Mouse (Mus musculus) lung, postnatal 0 days (tissue): Measurements from ENCODE around the gene Prkca. TPM values are rescaled to one million over a fixed set of nuclear protein-coding genes. Genes with fewer than 3 reads are reported as not detected.

Experiments used
- ATAC-seq: fragments of 200-750 bp; cut with Nextera tagmentation; 2 replicates; pipeline ENCODE4 v1.8.0; 2017; ENCODE audit warnings: moderate library complexity
- DNase-seq: peaks from one replicate; pipeline ENCODE4 v3.0.0-alpha.2; 2016; ENCODE audit warnings: low spot score
- H3K27ac ChIP-seq: fragments of 300-500 bp; sonication (generic); 2 replicates; pipeline ENCODE4 v1.5.1; 2014; ENCODE audit warnings: antibody characterized with exemption, mild to moderate bottlenecking, low read length, mixed read lengths
- H3K27me3 ChIP-seq: fragments of 300-500 bp; sonication (generic); replicated peaks from 2 replicates; pipeline ENCODE4 v1.6.1; 2014; ENCODE audit warnings: low read length, mixed read lengths; ENCODE audit not compliant: insufficient read depth
- H3K36me3 ChIP-seq: fragments of 300-500 bp; sonication (generic); 2 replicates; pipeline ENCODE4 v1.6.1; 2014; ENCODE audit warnings: low read length, mixed read lengths; ENCODE audit not compliant: insufficient read depth
- H3K4me1 ChIP-seq: fragments of 300-500 bp; sonication (generic); 2 replicates; pipeline ENCODE4 v1.6.1; 2014; ENCODE audit warnings: antibody characterized with exemption, low read depth, low read length, mixed read lengths; ENCODE audit not compliant: insufficient read depth
- H3K4me2 ChIP-seq: fragments of 300-500 bp; sonication (generic); replicated peaks from 2 replicates; pipeline ENCODE4 v1.6.1; 2014; ENCODE audit warnings: low read depth, mild to moderate bottlenecking, low read length, moderate library complexity, mixed read lengths
- H3K4me3 ChIP-seq: fragments of 300-500 bp; sonication (generic); 2 replicates; pipeline ENCODE4 v1.5.1; 2014; ENCODE audit warnings: low read depth, low read length
- H3K9ac ChIP-seq: fragments of 300-500 bp; sonication (generic); replicated peaks from 2 replicates; pipeline ENCODE4 v1.6.1; 2014; ENCODE audit warnings: low read depth, mild to moderate bottlenecking
- H3K9me3 ChIP-seq: fragments of 300-500 bp; sonication (generic); 2 replicates; pipeline ENCODE4 v1.6.1; 2016; ENCODE audit warnings: low read length, mixed read lengths
- CTCF ChIP-seq: IDR thresholded peaks from 2 replicates; pipeline ENCODE4 v1.5.1; 2016; ENCODE audit warnings: antibody characterized with exemption, mild to moderate bottlenecking
- EP300 ChIP-seq: IDR thresholded peaks from 2 replicates; pipeline ENCODE4 v1.6.1; 2016; ENCODE audit warnings: antibody characterized with exemption, mild to moderate bottlenecking, control low read depth
- WGBS: fragments of 180-500 bp; shearing (Covaris S2); extraction: QIAGEN DNeasy Blood & Tissue Kit; methylation state at CpG from one replicate; pipeline ENCODE4 v1.1.7; 2014; 5-methylcytosine and 5-hydroxymethylcytosine counted together
- polyA plus RNA-seq: library from polyadenylated mRNA; unstranded; fragments of >200 nt; fragmentation: Nextera tagmentation; extraction: Ambion mirVana; gene quantifications from 2 replicates; pipeline ENCODE4 v1.2.1, GENCODE M21; 2015

Prkca gene
- polyA plus RNA-seq, 1 experiment from 2014 or later, result 4.0 TPM

GRCm38 (mm10) chr11:108233015-108233414, 110.7 kb downstream of the Prkca start:
- no peak for DNase-seq
- no peaks in the 10 kb centered on the region for H3K36me3 ChIP-seq
- no peak overlapping the region for H3K4me3 ChIP-seq
- H3K27ac ChIP-seq, result no peak overlapping the region
- WGBS, result 74% methylated on average over 5 of the region's 5 CpGs
- H3K4me1 ChIP-seq, result no peaks in the 10 kb centered on the region
- no peaks in the 10 kb centered on the region for H3K27me3 ChIP-seq
- H3K9me3 ChIP-seq, result no peaks in the 10 kb centered on the region
- TF ChIP-seq CTCF (no peak), EP300 (no peak)
- ATAC-seq, result no peak
- no peak overlapping the region for H3K4me2 ChIP-seq
- no peak overlapping the region for H3K9ac ChIP-seq

- Histone ChIP-seq H3K9me3 (no peaks in the 10 kb centered on the region), H3K27ac (no peak overlapping the region), H3K36me3 (no peaks in the 10 kb centered on the region), H3K27me3 (no peaks in the 10 kb centered on the region), H3K9ac (no peak overlapping the region), H3K4me1 (no peaks in the 10 kb centered on the region), H3K4me3 (no peak overlapping the region), H3K4me2 (no peak overlapping the region)
- 83% methylated on average over 4 of the region's 4 CpGs for WGBS
- ATAC-seq (no peak), DNase-seq (no peak)
- no peak for TF ChIP-seq CTCF
- TF ChIP-seq EP300, result no peak
These were observed 113.6 kb downstream of the Prkca start for GRCm38 (mm10) chr11:108230101-108230500.

GRCm38 (mm10) chr11:108229176-108229946, 114.4 kb downstream of the Prkca start:
- no peak for TF ChIP-seq EP300
- no peak for TF ChIP-seq CTCF
- no peaks in the 10 kb centered on the region for H3K4me1 ChIP-seq
- no peak for DNase-seq
- no peak overlapping the region for H3K4me3 ChIP-seq
- H3K4me2 ChIP-seq, result no peak overlapping the region
- ATAC-seq, result no peak
- H3K27ac ChIP-seq, result no peak overlapping the region
- H3K9ac ChIP-seq, result no peak overlapping the region
- no peaks in the 10 kb centered on the region for H3K9me3 ChIP-seq
- H3K36me3 ChIP-seq, result no peaks in the 10 kb centered on the region
- no peaks in the 10 kb centered on the region for H3K27me3 ChIP-seq
- WGBS, result 68% methylated on average over 8 of the region's 8 CpGs

GRCm38 (mm10) chr11:108228497-108228896, 115.2 kb downstream of the Prkca start:
- Histone ChIP-seq H3K27me3 (no peaks in the 10 kb centered on the region), H3K9me3 (no peaks in the 10 kb centered on the region), H3K36me3 (no peaks in the 10 kb centered on the region), H3K27ac (no peak overlapping the region), H3K4me1 (no peaks in the 10 kb centered on the region), H3K4me2 (no peak overlapping the region), H3K9ac (no peak overlapping the region), H3K4me3 (no peak overlapping the region)
- WGBS, result 80% methylated on average over 4 of the region's 4 CpGs
- TF ChIP-seq CTCF (no peak), EP300 (no peak)
- ATAC-seq, result no peak
- DNase-seq, result no peak

GRCm38 (mm10) chr11:108226248-108226647, 117.5 kb downstream of the Prkca start:
- Histone ChIP-seq H3K4me2 (no peak overlapping the region), H3K9ac (no peak overlapping the region), H3K9me3 (no peaks in the 10 kb centered on the region), H3K27ac (no peak overlapping the region), H3K4me3 (no peak overlapping the region), H3K36me3 (no peaks in the 10 kb centered on the region), H3K27me3 (no peaks in the 10 kb centered on the region), H3K4me1 (peaks cover 5% of the 10 kb centered on the region; the same call in 1 of the 2 replicates)
- DNase-seq, result no peak
- TF ChIP-seq CTCF (no peak), EP300 (no peak)
- 91% methylated on average over 5 of the region's 5 CpGs for WGBS
- no peak for ATAC-seq

- H3K27me3 ChIP-seq, result no peaks in the 10 kb centered on the region
- no peak overlapping the region for H3K27ac ChIP-seq
- ATAC-seq, result peak; percentile 14; the same call in 1 of the 2 replicates
- TF ChIP-seq EP300 (no peak), CTCF (no peak)
- H3K4me2 ChIP-seq, result no peak overlapping the region
- WGBS, result 49% methylated on average over 11 of the region's 11 CpGs
- H3K4me3 ChIP-seq, result no peak overlapping the region
- H3K9ac ChIP-seq, result no peak overlapping the region
- peaks cover 5% of the 10 kb centered on the region; the same call in 1 of the 2 replicates for H3K4me1 ChIP-seq
- no peaks in the 10 kb centered on the region for H3K9me3 ChIP-seq
- H3K36me3 ChIP-seq, result no peaks in the 10 kb centered on the region
- DNase-seq, result peak; percentile 43
These were observed 119.3 kb downstream of the Prkca start for GRCm38 (mm10) chr11:108224233-108224973.
